Mouse (Mus musculus): Measurements from ENCODE around the gene Vps37d.

DNA sequence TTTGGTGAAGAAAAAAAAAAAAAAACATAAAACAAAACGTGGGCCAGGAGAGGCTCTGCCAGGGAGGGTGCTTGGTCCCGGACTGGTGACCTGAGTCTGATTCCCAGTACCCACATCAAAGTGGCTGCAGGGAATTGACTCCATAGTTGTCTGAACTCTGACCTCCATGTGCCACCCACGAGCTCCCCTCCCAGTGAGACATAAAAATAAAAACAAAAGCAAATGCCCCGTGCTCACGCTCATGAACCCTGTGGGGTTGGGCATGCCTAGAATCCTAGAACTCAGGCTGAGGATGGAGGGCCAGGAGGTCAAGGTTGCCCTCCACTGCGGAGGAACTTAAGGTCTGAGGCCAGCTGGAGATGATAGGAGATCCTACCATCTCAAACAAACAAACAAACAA lies 31.0 kb upstream of the Vps37d start:
- TF ChIP-seq FLI1 (IDR thresholded peaks at IDR 0.05; ENCODE audit: low read length) (no peak), GATA1 (IDR thresholded peaks at IDR 0.05; ENCODE audit: borderline replicate concordance, low read length) (no peak)

Measured in megakaryocyte, embryonic 14.5 days (primary cell).